Mouse (Mus musculus) thymus, postnatal 25 days (tissue): Measurements from ENCODE around the gene Znrf3.
A peak's percentile ranks its signal among the peaks of the same experiment; 100 is the strongest.
"Not testable (repeated sequence)": the region's sequence is repeated elsewhere in the genome, so short reads cannot be mapped to it uniquely, and the experiment has no call there.

Source experiments
- DNase-seq: peaks from one replicate; pipeline ENCODE4 v3.0.0; 2022

The Znrf3 gene

GRCm38 (mm10) chr11:5444599-5445451 is at the start of gene Znrf3:
Gene Znrf3, minus strand, starts transcription at chr11:5444847.
- peak; percentile 96 for DNase-seq

GRCm38 (mm10) chr11:5493869-5494268 is 49.2 kb upstream of the Znrf3 start:
- no peak for DNase-seq

GRCm38 (mm10) chr11:5491912-5492311 is 47.3 kb upstream of the Znrf3 start:
- no peak for DNase-seq

DNA sequence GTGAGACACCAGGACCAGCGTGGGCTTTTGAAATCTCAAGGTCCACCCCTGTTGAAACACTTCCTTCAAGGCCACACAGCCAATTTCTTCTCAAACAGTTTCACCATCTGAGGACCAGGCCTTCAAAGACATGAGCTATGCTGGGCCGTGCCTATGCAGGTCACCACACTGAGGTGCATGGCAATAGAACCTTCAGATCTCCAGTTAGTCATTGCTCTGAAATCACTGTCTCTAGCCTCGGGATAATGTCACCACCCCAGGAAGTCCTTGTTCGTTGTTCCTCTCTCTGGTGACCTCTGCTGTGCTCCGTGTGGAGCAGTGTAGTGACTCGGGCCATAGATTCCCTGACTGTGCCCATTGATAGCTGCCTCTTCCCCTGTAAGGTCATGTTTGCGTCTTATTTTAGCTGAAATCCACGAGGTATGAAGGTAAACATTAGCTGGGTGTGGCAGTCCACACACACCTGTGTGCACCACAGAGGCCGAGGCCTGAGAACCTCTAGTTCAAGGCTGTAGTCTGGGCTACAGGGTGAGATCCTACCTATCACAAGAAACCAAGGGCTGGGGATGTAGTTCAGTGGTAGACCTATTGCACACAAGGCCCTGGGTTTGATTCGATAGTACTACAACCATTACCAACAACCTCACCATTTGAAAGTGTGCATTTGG is 46.5 kb upstream of the Znrf3 start:
- no peak for DNase-seq

GRCm38 (mm10) chr11:5489433-5489832 is 44.8 kb upstream of the Znrf3 start:
- DNase-seq: not testable (repeated sequence)

DNA sequence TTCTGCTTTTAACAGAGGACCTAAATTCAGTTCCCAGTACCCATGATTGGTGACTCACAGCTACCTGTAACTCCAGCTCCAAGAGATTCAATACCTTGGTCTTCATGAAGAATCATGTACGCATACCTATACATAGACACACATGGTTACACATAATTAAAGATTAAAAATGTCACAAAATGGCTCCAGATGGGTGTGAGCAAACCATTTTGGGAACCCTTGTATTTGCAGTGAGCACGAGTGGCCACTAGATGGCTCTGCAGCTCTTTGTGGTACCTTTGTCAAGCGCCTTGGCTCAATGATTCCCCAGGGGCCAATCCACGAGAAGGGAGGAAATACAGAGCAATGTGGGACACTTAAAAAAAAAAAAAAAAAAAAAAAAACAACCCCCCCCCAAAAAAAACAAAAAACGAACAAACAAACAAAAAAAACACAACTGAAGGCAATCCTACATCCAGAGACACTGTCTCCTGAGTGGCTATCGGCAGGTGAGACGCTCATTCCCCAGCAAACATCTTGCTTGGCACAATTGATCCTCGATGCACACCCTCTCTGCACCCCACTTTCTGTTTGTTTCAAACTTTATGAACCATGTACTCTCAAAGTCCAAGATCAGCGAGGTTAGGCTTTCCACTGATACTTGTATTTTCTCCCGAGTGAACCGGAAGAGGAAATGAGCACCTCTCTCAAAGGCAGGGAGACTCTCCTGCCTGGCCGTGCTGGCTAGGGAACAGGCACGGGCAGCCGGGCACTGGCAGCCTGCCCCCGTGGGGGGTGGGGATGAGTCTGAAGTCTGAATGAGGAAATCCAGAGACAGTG is 40.8 kb upstream of the Znrf3 start:
- peak; percentile 89 for DNase-seq

DNA sequence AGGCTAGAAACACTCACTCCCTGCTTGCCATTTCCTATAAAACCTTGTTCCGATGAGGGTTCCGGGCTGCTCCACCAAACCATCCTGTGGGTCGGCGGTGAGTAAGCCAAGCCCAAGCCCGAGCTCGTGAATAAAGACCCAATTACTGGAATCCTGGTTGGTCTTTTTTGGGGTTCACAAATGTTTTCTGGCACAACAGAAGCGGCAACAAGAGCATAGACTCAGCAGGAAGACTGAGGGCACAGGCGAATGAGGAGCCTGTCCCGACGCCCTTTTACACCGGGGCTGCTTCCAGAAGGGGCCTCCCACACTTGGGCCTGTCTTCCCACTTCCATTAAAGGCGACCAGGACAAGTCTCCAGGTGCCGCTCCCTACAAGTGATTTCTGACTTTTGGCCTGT is 37.9 kb upstream of the Znrf3 start:
- DNase-seq: no peak

- DNase-seq: no peak
Measured at GRCm38 (mm10) chr11:5478831-5479230, 34.2 kb upstream of the Znrf3 start.

DNA sequence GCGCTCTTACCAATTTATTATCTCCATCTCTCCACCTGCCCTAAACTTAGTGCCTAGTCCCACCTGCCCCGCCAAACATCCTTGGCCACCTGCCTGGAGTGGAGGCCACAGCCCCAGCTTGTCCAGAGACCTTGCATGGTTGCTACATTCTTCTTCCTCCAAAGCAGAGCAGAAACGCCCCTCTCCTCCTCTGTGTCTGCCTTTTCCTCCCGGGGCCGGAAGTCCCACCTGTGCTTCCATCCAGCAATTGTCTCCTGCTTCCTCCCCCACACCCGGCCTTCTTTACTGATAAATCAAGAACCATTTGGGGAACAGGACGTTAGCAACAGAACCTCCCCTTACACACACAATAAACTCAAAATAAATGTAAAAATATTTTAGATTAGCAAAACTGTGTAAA is 33.5 kb upstream of the Znrf3 start:
- DNase-seq: no peak

DNA sequence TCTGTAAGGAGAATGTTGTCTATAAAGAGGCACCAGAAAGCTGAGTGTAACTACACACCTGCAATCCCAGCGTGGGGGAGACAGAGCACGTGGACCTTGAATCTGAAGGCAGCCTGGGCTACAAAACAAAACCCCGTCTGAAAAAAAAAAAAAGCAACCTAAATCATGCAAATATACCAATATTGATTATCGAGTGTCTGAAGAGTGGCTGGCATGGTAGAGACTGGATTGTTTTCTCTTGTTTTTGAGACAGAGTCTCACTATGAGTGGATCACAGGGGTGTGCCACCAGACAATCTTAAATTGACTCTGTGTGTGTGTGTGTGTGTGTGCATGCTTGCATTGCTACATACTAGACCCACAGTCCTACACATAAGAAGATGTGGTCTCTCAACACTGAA is 32.2 kb upstream of the Znrf3 start:
- DNase-seq: no peak

DNA sequence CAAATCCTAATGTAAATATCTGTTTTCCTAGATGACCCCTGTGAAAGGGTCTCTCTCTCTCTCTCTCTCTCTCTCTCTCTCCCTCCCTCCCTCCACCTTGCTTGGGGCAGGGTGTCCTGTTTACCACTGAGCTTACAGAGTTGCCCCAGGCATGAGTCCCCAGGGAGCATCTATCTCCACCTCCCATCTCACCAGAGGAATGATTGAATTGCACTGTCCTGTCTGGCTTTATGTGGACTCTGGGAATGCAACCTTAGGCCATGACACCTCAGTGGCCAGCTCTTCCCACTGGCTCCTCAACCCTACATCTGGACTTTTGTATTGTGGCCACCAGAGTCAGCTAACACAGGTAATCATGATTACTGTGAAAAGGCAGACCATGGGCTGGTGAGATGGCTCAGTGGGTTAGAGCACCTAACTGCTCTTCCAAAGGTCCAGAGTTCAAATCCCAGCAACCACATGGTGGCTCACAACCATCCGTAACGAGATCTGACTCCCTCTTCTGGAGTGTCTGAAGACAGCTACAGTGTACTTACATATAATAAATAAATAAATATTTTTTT is 31.0 kb upstream of the Znrf3 start:
- not testable (repeated sequence) for DNase-seq

DNA sequence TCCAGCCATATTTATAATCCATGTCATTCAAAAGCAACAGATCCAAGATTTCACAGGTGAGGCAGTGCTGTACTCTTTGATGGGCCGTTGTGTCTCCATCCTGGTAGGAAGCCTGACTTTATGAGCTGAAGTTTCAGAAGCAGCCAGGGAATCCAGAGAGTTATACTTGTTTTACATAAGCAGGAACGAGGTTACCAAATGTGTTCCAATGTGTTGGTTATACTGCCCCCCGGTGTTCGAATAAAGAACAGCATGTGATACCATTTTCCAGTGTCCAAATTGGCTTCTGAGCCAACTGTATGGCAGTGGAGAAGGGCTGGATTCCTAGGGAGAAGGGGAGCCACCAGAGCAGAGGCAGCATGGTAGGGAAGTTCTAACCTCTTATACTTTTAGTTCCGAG is 29.5 kb upstream of the Znrf3 start:
- DNase-seq: peak; percentile 69

GRCm38 (mm10) chr11:5470055-5470454 is 25.4 kb upstream of the Znrf3 start:
- DNase-seq: no peak

DNA sequence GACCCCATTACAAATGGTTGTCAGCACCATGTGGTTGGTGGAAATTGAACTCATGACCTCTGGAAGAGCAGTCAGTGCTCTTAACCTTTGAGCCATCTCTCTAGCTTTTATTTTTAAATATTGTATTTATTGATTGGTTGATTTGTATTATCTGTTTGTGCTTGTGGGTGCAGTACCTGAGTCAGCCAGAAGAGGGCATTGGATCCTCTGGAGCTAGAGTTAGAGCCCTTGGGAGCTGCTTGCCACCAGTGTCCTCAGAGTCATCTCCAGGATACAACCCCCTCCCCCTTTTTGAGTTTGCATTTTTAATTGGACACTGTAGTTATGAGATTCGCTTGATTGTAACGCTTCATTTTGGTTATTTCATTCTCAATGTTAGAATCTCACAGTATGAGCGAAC is 24.4 kb upstream of the Znrf3 start:
- peak; percentile 72 for DNase-seq

DNA sequence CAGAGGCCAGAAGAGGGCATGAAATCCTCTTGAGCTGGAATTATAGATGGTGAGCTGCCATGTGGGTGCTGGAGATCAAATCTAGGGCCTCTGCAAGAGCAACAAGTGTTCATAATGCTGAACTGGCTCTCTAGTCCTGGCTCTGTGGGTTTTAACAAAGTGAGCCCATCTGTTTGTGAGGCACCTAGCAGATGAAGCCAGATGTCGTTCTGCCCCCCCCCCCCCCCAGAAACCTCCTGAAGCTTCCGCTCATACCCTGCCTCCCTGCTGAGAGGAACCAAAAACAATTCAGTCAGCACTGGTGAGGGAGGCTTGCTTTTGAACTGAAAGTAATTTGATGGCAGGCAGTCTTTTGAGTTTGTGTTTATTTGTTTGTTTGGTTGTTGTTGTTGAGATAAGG is 23.8 kb upstream of the Znrf3 start:
- DNase-seq: no peak

- DNase-seq: no peak
Measured at GRCm38 (mm10) chr11:5451923-5452322, 7.3 kb upstream of the Znrf3 start.

DNA sequence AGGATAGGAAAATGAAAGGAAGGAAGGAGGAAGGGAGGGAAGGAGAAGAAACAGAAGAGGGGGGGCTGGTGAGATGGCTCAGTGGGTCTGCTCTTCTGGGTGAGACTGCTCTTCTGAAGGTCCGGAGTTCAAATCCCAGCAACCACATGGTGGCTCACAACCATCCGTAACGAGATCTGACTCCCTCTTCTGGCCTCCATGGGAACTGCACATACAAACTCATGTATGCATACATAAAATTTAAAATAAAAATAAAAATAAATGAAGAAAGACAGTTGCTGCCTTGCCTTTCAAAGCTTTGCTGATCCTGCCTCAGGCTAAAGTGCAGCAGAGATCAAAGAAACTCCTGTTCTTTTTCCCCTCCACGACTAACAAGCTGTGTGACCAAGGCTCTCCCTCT is 6.7 kb upstream of the Znrf3 start:
- DNase-seq: no peak

- DNase-seq: no peak
Measured at GRCm38 (mm10) chr11:5450701-5451100, 6.1 kb upstream of the Znrf3 start.

DNA sequence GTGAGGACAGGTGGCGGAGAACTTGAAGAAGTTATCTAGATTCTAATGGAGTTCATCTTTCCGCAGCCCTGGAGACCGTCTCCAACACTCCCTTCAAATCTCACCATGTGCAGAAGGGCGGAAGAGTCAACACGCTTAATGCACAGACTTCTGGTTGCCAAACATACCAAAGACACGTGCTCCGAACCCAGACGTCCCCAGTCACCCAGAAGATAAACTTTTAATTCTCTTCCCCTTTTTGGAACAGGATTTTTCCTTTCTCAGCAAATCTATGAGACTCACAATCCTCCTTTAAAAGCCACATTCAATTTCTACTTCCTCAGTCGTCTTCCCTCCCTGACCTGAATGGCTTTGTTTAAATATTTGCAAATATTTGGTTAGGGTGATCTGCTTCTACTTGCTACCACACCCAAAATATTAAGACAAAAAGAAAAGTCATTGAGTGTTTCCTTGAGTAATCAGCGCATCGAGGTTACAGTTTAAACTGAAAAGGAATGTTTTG is 856 bp upstream of the Znrf3 start:
- no peak for DNase-seq

GRCm38 (mm10) chr11:5444234-5444598 is 431 bp downstream of the Znrf3 start:
- DNase-seq: peak; percentile 62

GRCm38 (mm10) chr11:5443511-5444233 is 975 bp downstream of the Znrf3 start:
- no peak for DNase-seq

DNA sequence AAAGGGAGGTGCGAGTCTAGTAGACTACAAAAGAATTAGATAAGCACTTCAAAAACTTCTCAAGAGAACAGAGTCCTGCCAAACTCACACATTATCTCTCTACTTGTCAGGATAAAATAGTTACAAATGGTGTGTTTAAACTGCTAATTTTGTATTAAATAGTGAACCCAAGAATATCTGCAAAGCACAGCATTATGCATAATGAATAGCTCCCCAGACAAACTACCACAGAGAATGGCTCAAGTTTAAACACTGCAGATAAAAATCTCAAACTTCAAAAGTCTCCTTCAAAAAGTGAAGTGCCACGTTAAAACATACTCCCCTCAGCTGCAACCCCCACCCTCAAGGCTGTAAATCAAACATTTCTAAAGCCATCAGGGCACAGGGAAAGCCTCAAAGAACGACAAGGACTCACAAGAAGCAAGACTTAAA is 2.0 kb downstream of the Znrf3 start:
- no peak for DNase-seq
